Mouse (Mus musculus): Measurements from ENCODE around the gene Dennd6b. TPM values are rescaled to one million over a fixed set of nuclear protein-coding genes. Genes with fewer than 3 reads are reported as not detected.
A peak's percentile ranks its signal among the peaks of the same experiment; 100 is the strongest.

Dennd6b gene
- total RNA-seq (2022) = 10 to 100 TPM in 2 of 4 experiments, 1 to 10 TPM in 2; 8.8 to 12.9 (median 11.0) TPM

DNA sequence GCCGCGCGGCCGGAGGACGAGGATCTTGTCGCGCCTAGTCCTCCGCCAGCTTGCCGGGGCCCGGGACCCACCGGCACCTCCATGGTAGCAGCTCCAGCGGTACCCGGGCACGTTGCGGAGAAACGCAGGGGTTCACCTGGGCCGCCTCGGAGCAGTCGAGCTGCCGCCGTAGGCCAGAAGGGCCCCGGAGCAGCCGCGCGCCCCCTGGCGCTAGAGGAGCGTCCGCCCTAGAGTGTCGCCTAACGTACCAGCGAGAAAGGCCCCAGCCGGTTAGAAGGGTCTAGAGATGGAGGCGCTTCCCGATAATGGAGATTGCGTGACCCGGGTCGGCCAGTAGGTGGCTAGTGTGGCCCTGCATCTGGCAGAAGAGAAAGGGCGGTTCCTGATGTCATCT, at the start of gene Dennd6b:
Dennd6b (minus strand) TSS at position 184 of the 394 bp plus-strand sequence.
- peak; percentile 96 for DNase-seq (ENCODE audit: low spot score)

DNA sequence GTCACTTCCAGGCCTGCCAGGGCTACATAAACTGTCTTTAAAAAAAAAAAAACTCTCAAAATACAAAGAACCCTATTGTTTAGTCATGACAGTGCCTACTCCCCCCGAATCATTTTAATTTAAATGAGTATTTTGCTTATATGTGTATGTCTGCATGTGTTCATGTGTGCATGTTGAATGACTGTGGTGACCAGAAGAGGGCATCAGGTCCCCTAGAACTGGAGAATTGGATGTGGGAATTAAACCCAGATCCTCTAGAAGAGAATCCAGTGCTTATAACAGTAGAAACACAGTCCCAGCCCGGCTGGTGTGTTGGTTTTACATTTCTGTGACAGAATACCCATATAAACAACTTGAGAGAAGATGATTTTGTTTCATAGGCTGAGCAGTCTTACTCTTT, 44.7 kb upstream of the Dennd6b start:
- DNase-seq (ENCODE audit: low spot score) = no peak

DNA sequence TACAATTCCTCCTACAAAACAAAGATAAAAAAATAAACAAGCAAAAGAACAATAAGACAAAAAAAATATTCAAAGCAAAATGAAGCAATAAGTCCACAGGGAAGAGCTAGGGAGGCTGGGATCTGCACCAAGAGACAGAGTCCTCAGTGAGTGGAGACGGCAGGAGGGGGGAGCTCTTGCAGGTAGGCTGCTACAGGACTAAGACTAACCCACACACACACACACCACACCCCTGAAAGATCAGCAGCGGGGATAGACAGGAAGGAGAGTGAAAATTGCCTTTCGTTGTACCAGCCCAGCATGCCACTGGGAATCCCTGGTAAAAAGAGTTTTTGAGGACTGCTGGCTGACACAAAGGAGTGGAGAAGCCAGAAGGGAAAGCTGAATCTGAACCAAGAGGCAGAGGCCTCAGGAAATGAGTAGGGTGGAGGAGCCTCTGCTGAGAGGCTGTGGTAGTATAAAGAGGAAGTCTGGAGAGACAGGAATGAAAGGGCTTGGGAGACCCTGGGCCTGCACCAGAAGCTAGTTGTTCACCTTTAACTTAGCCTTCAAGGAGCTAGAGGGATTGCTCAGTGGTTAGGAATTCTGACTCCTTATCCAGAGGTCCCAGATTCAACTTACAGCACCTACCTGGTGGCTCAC, 43.6 kb upstream of the Dennd6b start:
- no peak for DNase-seq (ENCODE audit: low spot score)

DNA sequence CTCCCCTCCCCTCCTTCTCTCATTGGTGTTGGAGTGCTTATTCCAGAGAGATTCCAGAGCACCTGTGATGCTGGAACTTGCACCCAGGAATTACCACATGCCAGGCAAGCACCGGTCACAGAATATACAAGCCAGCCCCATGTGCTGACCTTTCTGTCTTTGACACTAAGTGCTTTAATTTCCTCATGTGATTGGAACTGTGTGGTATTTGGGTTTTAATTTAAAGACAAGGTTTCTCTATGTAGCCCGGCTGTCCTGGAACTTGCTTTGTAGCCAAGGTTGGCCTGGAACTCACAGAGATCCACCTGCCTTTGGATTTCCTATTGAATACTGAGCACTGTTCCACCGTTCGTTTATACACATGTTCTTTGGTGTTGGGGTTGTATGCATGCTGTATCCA, 37.8 kb upstream of the Dennd6b start:
- DNase-seq (ENCODE audit: low spot score) = no peak

DNA sequence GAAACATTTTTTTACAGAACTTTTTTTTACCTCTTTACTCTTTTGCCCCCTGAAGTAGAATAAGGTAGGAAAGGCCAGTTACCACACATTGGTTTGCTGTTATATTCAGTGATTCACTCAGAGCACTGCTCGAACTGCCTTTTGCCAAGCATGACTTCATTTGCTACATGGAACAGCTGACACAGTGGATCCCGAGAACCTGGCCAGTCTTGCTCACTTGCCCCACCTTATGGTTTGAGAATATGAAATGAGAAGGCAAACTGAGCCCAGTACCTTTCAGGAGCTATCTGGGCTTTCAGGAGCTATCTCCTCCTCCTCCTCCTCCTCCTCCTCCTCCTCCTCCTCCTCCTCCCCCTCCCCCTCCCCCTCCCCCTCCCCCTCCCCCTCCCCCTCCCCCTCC, 37.3 kb upstream of the Dennd6b start:
- peak; percentile 53 for DNase-seq (ENCODE audit: low spot score)

DNA sequence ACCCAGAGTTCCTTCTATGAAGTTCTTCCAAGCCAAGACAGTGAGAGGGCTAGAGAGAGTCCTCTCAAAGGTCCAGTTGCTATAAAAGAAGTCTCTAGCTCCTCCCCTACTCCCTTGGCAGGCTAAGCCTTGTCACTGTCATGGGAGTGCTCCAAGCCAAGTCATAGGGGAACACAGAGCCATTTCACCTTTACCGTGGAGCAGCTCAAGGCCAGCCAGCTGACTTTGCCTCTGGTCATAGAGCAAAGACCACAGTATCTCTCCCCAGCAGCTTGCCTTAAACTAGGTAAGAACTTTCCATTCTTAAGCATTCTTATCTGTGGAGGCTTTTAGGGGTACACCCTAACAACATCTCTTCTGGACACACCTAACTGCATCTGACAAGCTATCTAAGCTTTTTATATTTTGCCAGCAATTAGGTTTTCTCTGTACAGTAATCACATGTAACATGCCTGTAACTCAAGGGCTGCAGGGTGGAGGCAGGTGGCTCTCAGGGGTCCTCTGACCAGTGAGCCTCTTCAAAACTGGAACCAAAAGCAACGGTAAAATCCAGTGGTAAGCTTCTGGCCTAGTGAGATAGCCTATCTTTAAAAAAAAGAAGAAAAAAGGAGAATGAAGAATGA, 19.4 kb upstream of the Dennd6b start:
- peak; percentile 63 for DNase-seq (ENCODE audit: low spot score)

DNA sequence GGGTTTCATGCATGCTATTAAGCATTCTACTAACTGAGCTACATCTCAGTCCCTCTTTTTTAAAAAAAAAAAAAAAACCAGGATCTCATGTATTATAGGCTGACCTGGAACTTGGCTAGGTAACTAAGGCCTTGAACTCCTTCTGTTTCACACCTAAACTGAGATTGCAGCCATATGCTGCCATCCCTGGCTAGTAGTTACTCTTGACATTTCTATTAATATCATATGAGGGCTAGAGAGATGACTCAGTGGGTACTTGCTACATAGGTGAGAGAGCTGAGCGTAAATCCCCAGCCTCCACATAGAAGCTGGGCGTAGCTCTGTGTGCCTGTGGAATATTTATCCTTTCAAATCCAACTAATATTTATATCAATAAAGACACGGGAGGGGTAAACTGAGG, 18.7 kb upstream of the Dennd6b start:
- no peak for DNase-seq (ENCODE audit: low spot score)

DNA sequence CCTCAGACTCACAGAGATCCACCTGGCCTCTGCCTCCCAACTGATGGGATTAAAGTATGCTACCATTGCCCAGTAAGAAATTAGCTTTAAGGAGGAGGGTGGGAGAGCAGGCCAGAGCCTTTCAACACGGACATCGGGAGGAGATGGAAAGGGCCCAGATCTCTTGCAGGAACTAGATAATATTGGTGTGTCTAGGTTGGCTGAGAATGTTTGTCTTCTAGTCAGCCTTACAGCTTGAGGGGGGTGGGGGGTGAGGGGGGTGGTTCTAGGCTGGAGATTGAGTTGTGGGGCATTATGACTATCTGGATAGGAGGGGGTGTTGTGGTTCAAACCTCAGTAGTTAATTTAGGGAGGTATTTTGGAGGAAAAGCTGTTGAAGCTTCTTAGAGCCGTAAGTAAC, 17.2 kb upstream of the Dennd6b start:
- DNase-seq (ENCODE audit: low spot score) = no peak

DNA sequence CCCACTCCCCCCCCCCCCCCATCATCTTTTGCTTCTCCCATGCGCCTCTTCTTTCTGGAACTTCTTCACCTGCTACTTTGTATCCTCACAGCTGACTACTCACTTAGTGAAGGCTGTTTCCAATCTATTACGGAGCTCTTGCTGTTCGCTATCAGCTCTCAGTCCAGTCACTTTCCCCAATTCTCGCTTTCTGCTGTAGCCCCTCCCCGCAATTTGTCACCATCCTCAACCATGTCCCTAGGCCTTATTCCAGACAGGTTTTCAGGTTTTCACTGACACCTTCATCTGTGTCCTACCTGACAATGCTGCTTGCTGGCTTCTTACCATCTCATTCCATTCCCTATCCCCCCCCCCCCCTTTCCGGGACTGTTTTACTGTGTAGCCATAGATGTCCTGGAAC, 16.2 kb upstream of the Dennd6b start:
- no peak for DNase-seq (ENCODE audit: low spot score)

DNA sequence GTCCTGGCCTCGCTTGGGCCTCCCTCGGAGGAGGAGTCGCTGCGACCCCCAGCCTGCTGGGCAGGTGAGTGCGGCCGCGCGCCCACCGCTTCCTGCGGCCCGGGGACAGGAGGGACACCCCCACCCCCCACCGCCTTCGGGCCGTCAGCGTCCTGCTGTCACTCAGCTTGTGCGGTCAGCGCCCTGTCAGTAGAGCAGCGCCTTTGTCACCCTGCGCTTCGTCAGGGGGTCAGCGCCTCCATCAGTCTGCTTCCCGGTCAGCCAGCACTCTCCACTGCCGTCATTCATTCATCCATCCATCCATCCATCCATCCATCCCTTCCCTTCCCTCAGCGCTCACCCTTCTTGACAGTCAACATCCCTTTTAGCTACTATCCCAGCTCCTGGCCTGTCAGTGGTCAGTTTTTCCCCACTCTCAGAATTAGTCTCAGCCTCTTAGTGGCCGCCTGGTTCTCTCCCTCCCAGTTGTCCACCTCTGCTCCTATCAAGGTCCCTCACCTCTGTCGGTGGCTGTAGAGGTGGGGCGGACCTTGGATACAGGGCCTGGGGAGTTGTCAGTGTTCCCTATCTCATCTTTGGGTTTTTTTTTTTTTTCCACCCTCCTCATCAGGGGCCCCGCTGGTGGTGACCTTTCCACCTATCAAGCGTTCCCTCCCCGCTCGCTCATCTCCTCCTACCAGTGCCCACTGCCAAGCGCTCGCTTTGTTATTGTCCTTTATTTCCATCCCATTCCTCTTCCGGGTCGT, 15.6 kb upstream of the Dennd6b start:
- DNase-seq (ENCODE audit: low spot score) = no peak

DNA sequence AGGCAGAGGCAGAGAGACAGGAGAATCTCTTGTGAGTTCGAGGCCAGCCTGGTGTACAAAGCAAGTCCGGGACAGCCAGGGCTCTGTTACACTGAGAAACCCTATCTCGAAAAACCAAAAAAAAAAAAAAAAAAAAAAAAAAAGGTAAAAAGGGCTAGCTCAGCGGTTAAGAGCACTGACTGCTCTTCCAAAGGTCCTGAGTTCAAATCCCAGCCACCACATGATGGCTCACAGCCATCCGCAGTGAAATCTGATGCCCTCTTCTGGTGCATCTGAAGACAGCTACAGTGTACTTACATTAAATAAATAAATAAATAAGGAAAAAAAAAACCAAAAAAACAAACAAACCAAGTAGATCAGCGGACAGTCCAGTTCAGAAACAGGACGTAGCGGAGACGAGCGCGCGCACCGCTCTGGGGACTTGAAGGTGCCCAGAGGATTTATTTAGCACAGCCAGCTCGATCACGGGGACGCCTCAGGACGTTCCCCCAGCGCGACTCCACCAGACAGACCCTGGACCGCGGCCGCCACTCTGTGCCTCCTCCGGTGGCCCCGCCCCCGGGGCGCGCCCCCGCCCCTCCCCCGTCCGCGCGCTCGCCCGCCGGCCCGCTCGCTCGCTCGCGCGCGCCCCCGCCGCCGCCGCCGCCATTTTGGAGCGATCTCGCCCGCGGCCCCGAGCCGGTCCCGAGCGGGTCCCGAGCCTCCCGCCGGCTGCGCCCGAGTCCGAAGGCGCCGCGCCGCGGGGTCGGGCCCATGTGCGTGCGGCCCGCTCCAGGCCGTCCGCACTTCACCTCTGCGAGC, 14.8 kb upstream of the Dennd6b start, which contains the start of gene Ppp6r2:
Ppp6r2 (plus strand) TSS at position 639 of the 801 bp plus-strand sequence.
- DNase-seq (ENCODE audit: low spot score) = peak; percentile 83

DNA sequence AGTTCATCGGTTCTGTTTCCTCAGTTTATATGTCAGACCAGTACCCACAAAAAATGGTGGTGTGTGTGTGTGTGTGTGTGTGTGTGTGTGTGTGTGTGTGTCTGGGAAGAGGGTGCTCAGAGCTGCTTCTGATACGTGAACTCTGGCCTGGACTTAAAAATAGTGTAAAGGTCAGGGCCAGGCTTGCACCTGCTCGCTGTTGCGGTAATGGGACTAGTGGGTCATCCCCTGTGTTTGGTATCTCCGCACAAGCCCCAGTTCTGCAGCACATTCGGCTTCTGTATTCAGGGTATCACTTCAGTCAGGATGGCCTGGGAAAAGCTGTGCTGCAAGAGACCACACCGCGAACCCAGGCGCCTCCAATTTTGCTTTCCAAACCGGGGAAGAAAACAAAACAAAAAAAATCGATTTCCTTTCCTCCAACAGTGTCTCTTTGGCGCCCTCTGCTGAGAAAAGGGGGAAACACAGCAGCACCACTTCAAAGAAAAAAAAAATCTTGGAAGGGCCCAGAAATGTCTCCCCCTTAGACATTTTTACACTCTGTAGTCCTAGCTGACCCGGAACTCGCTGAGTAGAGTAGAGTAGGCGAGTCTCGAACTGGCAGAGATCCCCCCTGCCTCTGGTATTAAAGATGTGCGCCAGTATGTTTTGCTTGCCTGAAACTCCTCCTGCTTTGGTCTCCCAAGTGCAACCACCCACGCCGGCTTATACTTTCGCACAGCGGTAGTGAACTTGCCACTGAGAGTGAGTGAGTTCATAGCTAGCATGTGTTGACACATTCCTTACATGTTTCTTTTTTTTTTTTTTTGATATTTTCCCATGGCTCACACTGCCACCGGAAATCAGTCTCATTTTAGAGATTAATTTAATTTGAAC, 13.8 kb upstream of the Dennd6b start:
- peak; percentile 94 for DNase-seq (ENCODE audit: low spot score)

DNA sequence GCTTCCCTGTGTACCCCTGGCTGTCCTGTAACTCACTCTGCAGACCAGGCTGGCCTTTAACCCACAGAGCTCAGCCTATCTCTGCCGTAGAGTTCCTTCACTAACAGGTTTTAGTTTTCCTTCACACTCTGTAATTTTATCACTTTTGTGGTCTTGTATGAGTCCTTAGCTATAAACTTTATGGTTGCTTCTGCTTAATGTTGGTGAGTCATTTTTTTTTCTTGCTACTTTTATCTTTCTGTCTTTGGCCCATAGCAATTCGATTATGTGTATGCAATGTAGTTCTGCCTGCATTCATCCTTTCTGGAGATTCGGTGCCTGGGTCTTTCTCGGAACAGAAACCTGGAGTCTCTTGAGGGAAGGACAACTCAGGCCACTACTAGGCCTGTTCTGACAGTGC, 11.2 kb upstream of the Dennd6b start:
- no peak for DNase-seq (ENCODE audit: low spot score)

DNA sequence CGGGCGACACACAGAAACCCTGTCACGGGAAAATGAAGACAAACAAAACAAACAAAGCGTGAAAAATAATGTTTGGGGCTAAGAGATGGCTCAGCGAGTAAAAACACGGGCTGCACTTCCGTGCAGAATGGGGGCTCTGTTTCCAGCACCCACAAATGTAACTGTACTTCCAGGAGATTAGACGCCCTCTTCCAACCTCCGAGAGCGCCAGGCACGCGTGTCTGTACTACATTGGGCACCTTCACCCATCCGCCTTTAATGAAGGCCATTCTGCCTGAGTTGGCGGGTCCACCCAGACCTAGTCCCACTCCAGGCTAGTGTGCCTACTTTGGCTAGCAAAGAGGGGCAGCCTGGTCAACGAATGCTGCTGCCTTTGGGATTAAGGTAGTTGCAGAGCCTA, 760 bp upstream of the Dennd6b start:
- no peak for DNase-seq (ENCODE audit: low spot score)

DNA sequence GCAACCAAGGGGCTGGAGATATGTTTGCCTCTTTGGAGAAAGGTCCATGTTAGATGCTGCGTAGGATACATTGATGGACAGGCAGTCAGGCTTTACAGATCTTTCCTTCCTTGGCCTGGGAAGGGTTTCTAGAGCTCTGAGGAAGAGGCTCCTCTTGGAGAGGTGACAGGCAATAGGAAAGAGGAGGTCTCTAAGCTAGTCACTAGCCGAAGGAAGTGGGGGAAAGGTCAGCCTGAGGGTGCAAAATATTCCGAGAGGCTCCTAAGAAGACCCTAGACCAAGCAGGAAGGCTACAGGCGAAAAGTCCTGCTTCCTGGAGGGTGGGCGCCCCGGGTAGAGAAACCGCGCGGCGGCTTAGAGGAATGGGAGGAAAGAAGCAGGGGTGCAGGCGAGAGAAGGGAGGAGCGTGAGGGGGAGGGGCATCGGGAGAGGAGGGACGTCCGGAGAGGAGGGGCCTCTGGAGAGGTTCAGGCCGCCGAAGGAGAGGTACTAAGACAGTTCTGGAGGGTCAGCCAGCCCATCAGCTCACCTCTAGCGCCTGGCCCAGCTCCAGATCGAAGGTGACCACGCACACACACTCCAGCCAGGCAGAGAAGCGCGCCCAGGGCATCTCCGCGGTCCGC, 495 bp downstream of the Dennd6b start:
- DNase-seq (ENCODE audit: low spot score) = peak; percentile 93

DNA sequence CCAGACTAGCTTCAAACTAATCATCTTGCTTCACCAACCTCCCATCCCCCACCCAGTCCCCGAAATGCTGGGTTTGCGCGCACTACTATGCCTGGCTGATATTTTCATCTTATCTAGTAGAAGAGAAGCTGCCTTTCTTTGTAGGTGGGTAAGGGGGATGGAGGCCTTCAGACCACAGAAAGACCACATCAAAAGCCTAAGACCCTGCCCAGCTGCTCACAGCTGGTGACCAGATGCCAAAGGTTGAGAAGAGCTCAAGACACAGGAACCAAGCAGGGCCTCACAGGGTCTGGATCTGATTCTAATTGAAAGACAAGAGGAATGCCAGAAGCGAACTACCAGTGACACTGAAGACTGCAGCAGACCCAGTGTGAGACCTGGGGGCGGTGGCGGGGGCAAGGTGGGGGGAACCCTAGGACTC, 1.0 kb downstream of the Dennd6b start:
- DNase-seq (ENCODE audit: low spot score) = no peak

DNA sequence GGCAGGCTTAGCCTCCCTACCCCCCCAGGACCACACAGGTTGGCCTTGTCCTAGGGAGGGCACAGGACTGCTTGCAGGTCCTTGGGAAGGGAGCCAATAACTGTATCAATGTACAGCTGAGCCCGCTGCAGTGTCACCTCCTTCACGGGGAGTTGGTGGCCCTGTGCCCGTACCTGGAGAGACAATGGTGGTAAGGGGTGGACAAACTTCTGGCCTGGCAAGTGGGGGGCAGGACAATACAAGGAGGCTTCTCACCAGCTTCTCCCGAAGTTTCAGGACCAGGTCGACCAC, 11.4 kb downstream of the Dennd6b start:
- no peak for DNase-seq (ENCODE audit: low spot score)

DNA sequence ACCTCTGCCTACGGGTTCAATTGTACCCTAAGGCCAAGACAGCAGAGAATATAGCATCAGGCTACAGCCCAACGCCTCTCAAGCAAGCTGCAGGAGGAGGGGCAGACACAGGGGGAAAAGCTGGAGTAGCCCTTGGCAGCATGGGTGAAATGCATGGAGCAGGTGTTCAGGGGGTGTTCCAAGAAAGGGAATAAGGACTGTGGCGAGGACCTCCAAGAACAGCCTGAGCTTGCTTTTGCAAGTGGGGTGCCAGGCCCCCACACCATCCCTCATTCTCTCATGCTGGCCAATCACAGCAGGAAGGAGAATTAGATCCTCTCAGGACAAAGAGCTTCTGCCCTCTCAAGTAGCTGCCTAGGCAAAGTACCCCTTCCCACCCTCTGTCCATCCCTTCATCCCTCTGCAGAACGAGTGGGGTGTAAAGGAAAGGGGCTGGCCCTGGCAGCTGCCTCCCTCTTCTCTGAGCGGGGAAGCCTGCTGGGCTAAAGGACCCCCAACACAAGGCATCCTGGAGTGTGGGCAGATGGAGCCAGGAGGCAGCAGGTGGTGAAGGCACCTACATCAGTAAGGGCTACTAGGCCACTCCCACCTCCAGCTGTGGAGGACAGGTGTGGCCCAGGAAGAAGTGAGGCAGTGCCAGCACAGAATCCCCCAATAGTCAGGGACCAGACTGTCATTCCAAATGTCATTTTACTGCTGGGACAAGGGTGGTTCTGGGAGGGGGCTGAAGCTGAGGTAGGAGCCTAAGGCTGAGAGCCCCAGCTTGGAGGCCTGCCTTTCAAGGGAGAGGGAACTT, 12.0 kb downstream of the Dennd6b start:
- DNase-seq (ENCODE audit: low spot score) = no peak

DNA sequence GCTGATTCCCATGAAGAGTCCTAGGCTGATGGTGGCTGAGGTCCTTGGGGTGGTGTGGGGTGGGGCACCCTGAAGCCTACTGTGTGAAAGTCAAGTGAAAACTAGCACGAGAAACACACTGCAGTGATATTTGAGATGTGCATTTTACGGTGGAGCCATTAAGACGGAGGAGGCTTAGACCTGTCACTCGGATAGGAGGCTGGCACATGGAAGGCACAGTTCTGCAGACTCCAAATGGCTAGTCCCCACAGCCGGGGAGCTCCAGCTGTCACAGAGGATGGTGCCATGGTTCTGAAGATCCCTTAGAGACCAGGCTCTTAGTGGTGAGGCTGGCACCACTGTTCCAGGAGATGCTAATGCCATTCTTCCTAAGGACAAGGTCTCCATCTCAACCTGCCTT, 13.5 kb downstream of the Dennd6b start:
- DNase-seq (ENCODE audit: low spot score) = no peak

DNA sequence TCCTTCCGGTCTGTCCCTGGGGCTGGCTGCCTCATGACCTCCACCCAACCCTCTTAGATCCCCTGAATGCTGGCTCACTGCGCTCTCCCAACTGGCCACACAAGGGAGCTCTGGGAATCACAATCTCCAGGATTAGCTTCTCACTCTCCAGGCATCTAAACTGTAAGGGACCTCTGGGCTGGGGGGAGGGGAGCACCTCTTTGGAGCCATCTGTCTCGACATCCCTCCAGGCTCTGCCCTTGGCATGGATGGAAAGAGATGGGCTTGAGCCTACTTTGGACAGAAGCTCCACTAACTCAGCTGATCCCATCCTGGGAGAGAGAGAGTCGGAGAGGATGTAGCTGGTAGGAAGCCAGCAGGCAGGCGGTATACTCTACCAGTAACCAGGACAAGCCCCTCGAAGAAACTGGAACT, 14.0 kb downstream of the Dennd6b start:
- peak; percentile 70 for DNase-seq (ENCODE audit: low spot score)
